Mouse (Mus musculus): ENCODE measurements around the gene Il5ra. TPM values are rescaled to one million over a fixed set of nuclear protein-coding genes. Genes with fewer than 3 reads are reported as not detected.

The Il5ra gene
- polyA plus RNA-seq, 1 experiment from 2014 or later: not detected

GRCm38 (mm10) chr6:106768640-106769289 is 19.9 kb upstream of the Il5ra start, which contains the start of gene Trnt1:
Trnt1 (plus strand) TSS chr6:106769120.
- peak; percentile 99 for DNase-seq (ENCODE audit: low spot score)
- peaks cover 22% of the 10 kb centered on the region for H3K36me3 ChIP-seq (replicated peaks; ENCODE audit: control insufficient read depth, insufficient read depth)
- ATAC-seq (ENCODE audit: low FRiP score): peak; percentile 100
- no peaks in the 10 kb centered on the region for H3K27me3 ChIP-seq (ENCODE audit: control insufficient read depth, insufficient read depth, low read length)
- peak within 1 kb of the TSS; percentile 61 for H3K9ac ChIP-seq
- H3K4me1 ChIP-seq (replicated peaks; ENCODE audit: control insufficient read depth, insufficient read depth, low read length): peaks cover 12% of the 10 kb centered on the region
- H3K4me3 ChIP-seq (replicated peaks; ENCODE audit: low read length): peak within 1 kb of the TSS; percentile 73
- WGBS: 9% methylated on average over 35 of the region's 35 CpGs
- H3K27ac ChIP-seq: peak within 1 kb of the TSS; percentile 63; the same call in 1 of the 2 replicates
- peak within 1 kb of the TSS; percentile 77 for H3K4me2 ChIP-seq (replicated peaks)
- H3K9me3 ChIP-seq (ENCODE audit: control insufficient read depth, low read length): no peaks in the 10 kb centered on the region

GRCm38 (mm10) chr6:106766774-106767173 is 17.9 kb upstream of the Il5ra start:
- H3K36me3 ChIP-seq (replicated peaks; ENCODE audit: control insufficient read depth, insufficient read depth): peaks cover 6% of the 10 kb centered on the region; the same call in 1 of the 2 replicates
- 76% methylated on average over 4 of the region's 4 CpGs for WGBS
- no peak overlapping the region for H3K4me2 ChIP-seq (replicated peaks)
- peaks cover 12% of the 10 kb centered on the region for H3K4me1 ChIP-seq (replicated peaks; ENCODE audit: control insufficient read depth, insufficient read depth, low read length)
- no peak overlapping the region for H3K9ac ChIP-seq
- no peak overlapping the region for H3K4me3 ChIP-seq (replicated peaks; ENCODE audit: low read length)
- H3K27me3 ChIP-seq (ENCODE audit: control insufficient read depth, insufficient read depth, low read length): no peaks in the 10 kb centered on the region
- H3K9me3 ChIP-seq (ENCODE audit: control insufficient read depth, low read length): no peaks in the 10 kb centered on the region
- ATAC-seq (ENCODE audit: low FRiP score) (no peak), DNase-seq (ENCODE audit: low spot score) (peak; percentile 10)
- no peak overlapping the region for H3K27ac ChIP-seq

GRCm38 (mm10) chr6:106765892-106766291 is 17.1 kb upstream of the Il5ra start:
- no peak for DNase-seq (ENCODE audit: low spot score)
- Histone ChIP-seq H3K4me2 (replicated peaks) (no peak overlapping the region), H3K27ac (no peak overlapping the region), H3K36me3 (replicated peaks; ENCODE audit: control insufficient read depth, insufficient read depth) (no peaks in the 10 kb centered on the region), H3K27me3 (ENCODE audit: control insufficient read depth, insufficient read depth, low read length) (no peaks in the 10 kb centered on the region), H3K4me3 (replicated peaks; ENCODE audit: low read length) (no peak overlapping the region), H3K9ac (no peak overlapping the region), H3K9me3 (ENCODE audit: control insufficient read depth, low read length) (no peaks in the 10 kb centered on the region), H3K4me1 (replicated peaks; ENCODE audit: control insufficient read depth, insufficient read depth, low read length) (peaks cover 12% of the 10 kb centered on the region)
- WGBS: 82% methylated on average over 1 of the region's 1 CpGs
- no peak for ATAC-seq (ENCODE audit: low FRiP score)

- DNase-seq (ENCODE audit: low spot score) (no peak), ATAC-seq (ENCODE audit: low FRiP score) (no peak)
- H3K4me1 ChIP-seq (replicated peaks; ENCODE audit: control insufficient read depth, insufficient read depth, low read length): no peaks in the 10 kb centered on the region
- no peak overlapping the region for H3K27ac ChIP-seq
- no peak overlapping the region for H3K9ac ChIP-seq
- H3K9me3 ChIP-seq (ENCODE audit: control insufficient read depth, low read length): no peaks in the 10 kb centered on the region
- whole genome bisulfite sequencing: 76% methylated on average over 1 of the region's 1 CpGs
- no peaks in the 10 kb centered on the region for H3K27me3 ChIP-seq (ENCODE audit: control insufficient read depth, insufficient read depth, low read length)
- H3K4me3 ChIP-seq (replicated peaks; ENCODE audit: low read length): no peak overlapping the region
- no peak overlapping the region for H3K4me2 ChIP-seq (replicated peaks)
- no peaks in the 10 kb centered on the region for H3K36me3 ChIP-seq (replicated peaks; ENCODE audit: control insufficient read depth, insufficient read depth)
Measured at GRCm38 (mm10) chr6:106761486-106761885, 12.6 kb upstream of the Il5ra start.

GRCm38 (mm10) chr6:106760473-106761218 is 11.8 kb upstream of the Il5ra start:
- Histone ChIP-seq H3K36me3 (replicated peaks; ENCODE audit: control insufficient read depth, insufficient read depth) (no peaks in the 10 kb centered on the region), H3K27me3 (ENCODE audit: control insufficient read depth, insufficient read depth, low read length) (no peaks in the 10 kb centered on the region), H3K4me2 (replicated peaks) (no peak overlapping the region), H3K9me3 (ENCODE audit: control insufficient read depth, low read length) (no peaks in the 10 kb centered on the region), H3K9ac (no peak overlapping the region), H3K4me3 (replicated peaks; ENCODE audit: low read length) (no peak overlapping the region), H3K4me1 (replicated peaks; ENCODE audit: control insufficient read depth, insufficient read depth, low read length) (no peaks in the 10 kb centered on the region), H3K27ac (no peak overlapping the region)
- 91% methylated on average over 3 of the region's 3 CpGs for WGBS
- ATAC-seq (ENCODE audit: low FRiP score) (no peak), DNase-seq (ENCODE audit: low spot score) (no peak)

GRCm38 (mm10) chr6:106758299-106758698 is 9.5 kb upstream of the Il5ra start:
- H3K9ac ChIP-seq: no peak overlapping the region
- H3K4me3 ChIP-seq (replicated peaks; ENCODE audit: low read length): no peak overlapping the region
- no peak overlapping the region for H3K27ac ChIP-seq
- no peaks in the 10 kb centered on the region for H3K4me1 ChIP-seq (replicated peaks; ENCODE audit: control insufficient read depth, insufficient read depth, low read length)
- H3K36me3 ChIP-seq (replicated peaks; ENCODE audit: control insufficient read depth, insufficient read depth): no peaks in the 10 kb centered on the region
- no peaks in the 10 kb centered on the region for H3K27me3 ChIP-seq (ENCODE audit: control insufficient read depth, insufficient read depth, low read length)
- no peaks in the 10 kb centered on the region for H3K9me3 ChIP-seq (ENCODE audit: control insufficient read depth, low read length)
- ATAC-seq (ENCODE audit: low FRiP score): no peak
- no peak overlapping the region for H3K4me2 ChIP-seq (replicated peaks)
- no peak for DNase-seq (ENCODE audit: low spot score)
- WGBS: 89% methylated on average over 3 of the region's 3 CpGs

- no peak overlapping the region for H3K4me2 ChIP-seq (replicated peaks)
- no peak overlapping the region for H3K4me3 ChIP-seq (replicated peaks; ENCODE audit: low read length)
- 61% methylated on average over 7 of the region's 7 CpGs for WGBS
- no peak overlapping the region for H3K27ac ChIP-seq
- no peaks in the 10 kb centered on the region for H3K36me3 ChIP-seq (replicated peaks; ENCODE audit: control insufficient read depth, insufficient read depth)
- H3K9ac ChIP-seq: no peak overlapping the region
- ATAC-seq (ENCODE audit: low FRiP score): peak; percentile 48; the same call in 1 of the 2 replicates
- H3K4me1 ChIP-seq (replicated peaks; ENCODE audit: control insufficient read depth, insufficient read depth, low read length): no peaks in the 10 kb centered on the region
- H3K9me3 ChIP-seq (ENCODE audit: control insufficient read depth, low read length): no peaks in the 10 kb centered on the region
- DNase-seq (ENCODE audit: low spot score): peak; percentile 18
- no peaks in the 10 kb centered on the region for H3K27me3 ChIP-seq (ENCODE audit: control insufficient read depth, insufficient read depth, low read length)
Measured at GRCm38 (mm10) chr6:106750291-106750690, 1.5 kb upstream of the Il5ra start.

- Histone ChIP-seq H3K4me1 (replicated peaks; ENCODE audit: control insufficient read depth, insufficient read depth, low read length) (no peaks in the 10 kb centered on the region), H3K4me3 (replicated peaks; ENCODE audit: low read length) (no peak overlapping the region), H3K9me3 (ENCODE audit: control insufficient read depth, low read length) (no peaks in the 10 kb centered on the region), H3K4me2 (replicated peaks) (no peak overlapping the region), H3K36me3 (replicated peaks; ENCODE audit: control insufficient read depth, insufficient read depth) (no peaks in the 10 kb centered on the region), H3K27ac (no peak overlapping the region), H3K27me3 (ENCODE audit: control insufficient read depth, insufficient read depth, low read length) (no peaks in the 10 kb centered on the region), H3K9ac (no peak overlapping the region)
- ATAC-seq (ENCODE audit: low FRiP score) (no peak), DNase-seq (ENCODE audit: low spot score) (no peak)
- WGBS: 81% methylated on average over 3 of the region's 3 CpGs
Measured at GRCm38 (mm10) chr6:106747804-106748203, 1.0 kb downstream of the Il5ra start.

- Histone ChIP-seq H3K9ac (no peak overlapping the region), H3K9me3 (ENCODE audit: control insufficient read depth, low read length) (no peaks in the 10 kb centered on the region), H3K4me1 (replicated peaks; ENCODE audit: control insufficient read depth, insufficient read depth, low read length) (no peaks in the 10 kb centered on the region), H3K27ac (no peak overlapping the region), H3K4me3 (replicated peaks; ENCODE audit: low read length) (no peak overlapping the region), H3K27me3 (ENCODE audit: control insufficient read depth, insufficient read depth, low read length) (no peaks in the 10 kb centered on the region), H3K4me2 (replicated peaks) (no peak overlapping the region), H3K36me3 (replicated peaks; ENCODE audit: control insufficient read depth, insufficient read depth) (no peaks in the 10 kb centered on the region)
- 93% methylated on average over 5 of the region's 5 CpGs for WGBS
- DNase-seq (ENCODE audit: low spot score): no peak
- no peak for ATAC-seq (ENCODE audit: low FRiP score)
Measured at GRCm38 (mm10) chr6:106747251-106747650, 1.6 kb downstream of the Il5ra start.
